Mouse (Mus musculus) MEL (cell line): ENCODE data around the gene Upb1. TPM values are rescaled to one million over a fixed set of nuclear protein-coding genes. Genes with fewer than 3 reads are reported as not detected.
"Not testable (repeated sequence)": the region's sequence is repeated elsewhere in the genome, so short reads cannot be mapped to it uniquely, and the experiment has no call there.

Experiments
- DNase-seq: peaks from one replicate; pipeline ENCODE4 v3.0.0; 2011; ENCODE audit warnings: low read depth, low spot score
- H3K27ac ChIP-seq: 2 replicates; pipeline ENCODE4 v1.5.1; 2012; ENCODE audit warnings: low read depth, mild to moderate bottlenecking, control low read depth, low read length, moderate library complexity; ENCODE audit not compliant: control insufficient read depth
- H3K27me3 ChIP-seq, 2 experiments: fragments of 150-350 bp in 1 of 2; sonication (generic) in 1 of 2; 2 replicates each; pipeline ENCODE4 v1.6.1; 2012; ENCODE audit warnings: low read length in 2 of 2, mild to moderate bottlenecking in 2 of 2, improper control_type of control experiment in 1 of 2, moderate library complexity in 1 of 2; ENCODE audit not compliant: insufficient read depth in 2 of 2, control insufficient read depth in 1 of 2
- H3K36me3 ChIP-seq, 2 experiments: 2 replicates each; pipeline ENCODE4 v1.6.1; 2012 to 2014; ENCODE audit warnings: low read length in 2 of 2, improper control_type of control experiment in 1 of 2, inconsistent platforms in 1 of 2, mild to moderate bottlenecking in 1 of 2; ENCODE audit not compliant: insufficient read depth in 2 of 2, control insufficient read depth in 1 of 2
- H3K4me1 ChIP-seq, 2 experiments: fragments of 150-350 bp in 1 of 2; sonication (generic) in 1 of 2; 2 replicates each; pipeline ENCODE4 v1.6.1; 2012; ENCODE audit warnings: low read length in 2 of 2, improper control_type of control experiment in 1 of 2, mild to moderate bottlenecking in 1 of 2; ENCODE audit not compliant: insufficient read depth in 2 of 2, control insufficient read depth in 1 of 2
- H3K4me3 ChIP-seq, 2 experiments: fragments of 150-350 bp in 1 of 2; sonication (generic) in 1 of 2; 2 replicates each; pipeline ENCODE4 v1.5.1; 2012; ENCODE audit warnings: low read depth in 2 of 2, low read length in 2 of 2, mild to moderate bottlenecking in 2 of 2, moderate library complexity in 2 of 2, control low read depth in 1 of 2, improper control_type of control experiment in 1 of 2; ENCODE audit not compliant: control insufficient read depth in 1 of 2, insufficient read depth in 1 of 2
- H3K79me2 ChIP-seq: 2 replicates; pipeline ENCODE4 v1.6.1; 2012; ENCODE audit warnings: mild to moderate bottlenecking, low read length, moderate library complexity; ENCODE audit not compliant: control insufficient read depth, poor library complexity, insufficient read depth
- H3K9ac ChIP-seq: 2 replicates; pipeline ENCODE4 v1.6.1; 2012; ENCODE audit warnings: low read depth, mild to moderate bottlenecking, control low read depth, low read length, moderate library complexity; ENCODE audit not compliant: control insufficient read depth, poor library complexity, severe bottlenecking
- H3K9me3 ChIP-seq: fragments of 150-350 bp; sonication (generic); replicated peaks from 2 replicates; pipeline ENCODE4 v1.6.1; 2012; ENCODE audit warnings: mild to moderate bottlenecking, low read length, improper control_type of control experiment, moderate library complexity; ENCODE audit not compliant: insufficient read depth
- EP300 ChIP-seq, 2 experiments: IDR thresholded peaks; 2 replicates each; pipeline ENCODE4 v1.6.1; 2011; ENCODE audit warnings: improper control_type of control experiment in 2 of 2, low read length in 2 of 2, low read depth in 1 of 2, mild to moderate bottlenecking in 1 of 2
- KAT2A ChIP-seq: conservative IDR thresholded peaks from 2 replicates; pipeline ENCODE4 v1.6.1; 2012; ENCODE audit warnings: low read depth, low read length, improper control_type of control experiment, inconsistent platforms
- MAFK ChIP-seq: IDR thresholded peaks from 2 replicates; pipeline ENCODE4 v1.6.1; 2011; ENCODE audit warnings: low read depth, mild to moderate bottlenecking, low read length, improper control_type of control experiment, borderline replicate concordance
- MEF2A ChIP-seq: IDR thresholded peaks from 2 replicates; pipeline ENCODE4 v1.6.1; 2014; ENCODE audit warnings: low read depth, mild to moderate bottlenecking, inconsistent platforms, low read length, improper control_type of control experiment; ENCODE audit not compliant: poor library complexity, insufficient replicate concordance, severe bottlenecking; ENCODE audit errors: extremely low read depth
- MYC ChIP-seq: IDR thresholded peaks from 2 replicates; pipeline ENCODE4 v1.6.1; 2011; ENCODE audit warnings: low read depth, mild to moderate bottlenecking, low read length, improper control_type of control experiment, moderate library complexity
- POLR2AphosphoS2 ChIP-seq: IDR thresholded peaks from 2 replicates; pipeline ENCODE4 v1.6.1; 2011; ENCODE audit warnings: low read length, improper control_type of control experiment
- TAL1 ChIP-seq: IDR thresholded peaks from 2 replicates; pipeline ENCODE4 v1.6.1; 2012; ENCODE audit warnings: mild to moderate bottlenecking, inconsistent platforms, low read length, moderate library complexity, mixed read lengths
- UBTF ChIP-seq: IDR thresholded peaks from 2 replicates; pipeline ENCODE4 v1.6.1; 2012; ENCODE audit warnings: low read depth, mild to moderate bottlenecking, inconsistent platforms, low read length, improper control_type of control experiment, moderate library complexity, borderline replicate concordance; ENCODE audit not compliant: insufficient read depth
- USF2 ChIP-seq, 2 experiments: IDR thresholded peaks; 2 replicates each; pipeline ENCODE4 v1.6.1; 2011 to 2012; ENCODE audit warnings: improper control_type of control experiment in 2 of 2, low read length in 2 of 2, borderline replicate concordance in 1 of 2, inconsistent platforms in 1 of 2, low read depth in 1 of 2, mild to moderate bottlenecking in 1 of 2; ENCODE audit not compliant: insufficient read depth in 1 of 2
- ZC3H11A ChIP-seq: IDR thresholded peaks from 2 replicates; pipeline ENCODE4 v1.6.1; 2012; ENCODE audit warnings: low read depth, mild to moderate bottlenecking, inconsistent platforms, low read length, improper control_type of control experiment
- polyA plus RNA-seq, 2 experiments: library from polyadenylated mRNA; stranded (reverse) in 1 of 2; unstranded in 1 of 2; fragments of >175 nt in 1 of 2; fragments of >200 nt in 1 of 2; gene quantifications; 2 replicates each; pipeline versions ENCODE4 v1.2.1 to v1.2.4; 2012; ENCODE audit warnings: low replicate concordance in 2 of 2, low read depth in 1 of 2; ENCODE audit not compliant: insufficient read length in 2 of 2, insufficient read depth in 1 of 2, missing spikeins in 1 of 2
- total RNA-seq: library from RNA; depleted of rRNA; stranded (reverse); fragments of 300-350 nt; gene quantifications from 2 replicates; pipeline ENCODE4 v1.2.3, GENCODE M21; 2012

Gene Upb1
- total and polyA plus RNA-seq, 3 experiments, result 0.03 TPM; not detected in 2

GRCm38 (mm10) chr10:75407741-75408140, 6.8 kb downstream of the Upb1 start:
- Histone ChIP-seq H3K27me3 (peaks cover 0 to 2% of the 10 kb centered on the region in 2 experiments; a peak in 1 of 4 replicates), H3K79me2 (no peaks in the 10 kb centered on the region), H3K9me3 (no peaks in the 10 kb centered on the region), H3K9ac (no peak overlapping the region), H3K36me3 (no peaks in the 10 kb centered on the region), H3K4me1 (peaks cover 0 to 4% of the 10 kb centered on the region in 2 experiments; a peak in 2 of 4 replicates)
- no peak for DNase-seq
- no peak for TF ChIP-seq TAL1
- TF ChIP-seq MAFK, result no peak
- TF ChIP-seq UBTF, result no peak
- no peak for TF ChIP-seq EP300 (IDR thresholded peaks at IDR 0.05; ENCODE audit: low read depth in 1 of 2, low read length in 2 of 2)
- TF ChIP-seq MYC, result no peak
- no peak for TF ChIP-seq POLR2AphosphoS2
- TF ChIP-seq ZC3H11A, result no peak
- no peak for TF ChIP-seq KAT2A
- TF ChIP-seq USF2 (IDR thresholded peaks at IDR 0.05; ENCODE audit: borderline replicate concordance in 1 of 2, insufficient read depth in 1 of 2, low read depth in 1 of 2, low read length in 2 of 2), result no peak
- no peak for TF ChIP-seq MEF2A
- TF ChIP-seq, all 39 proteins: peak for 0
- H3K4me3 ChIP-seq, result no peak overlapping the region
- H3K27ac ChIP-seq, result no peak overlapping the region

- not testable (repeated sequence) for H3K9ac ChIP-seq, H3K36me3 ChIP-seq, DNase-seq, H3K4me3 ChIP-seq, H3K79me2 ChIP-seq, H3K27ac ChIP-seq, H3K4me1 ChIP-seq, H3K27me3 ChIP-seq, H3K9me3 ChIP-seq
Measured at GRCm38 (mm10) chr10:75411343-75412113, 10.6 kb downstream of the Upb1 start.
